Mouse (Mus musculus): ENCODE results near the gene Lcn11. TPM values are rescaled to one million over a fixed set of nuclear protein-coding genes. Genes with fewer than 3 reads are reported as not detected.
"Not testable (repeated sequence)": the region's sequence is repeated elsewhere in the genome, so short reads cannot be mapped to it uniquely, and the experiment has no call there.

Lcn11 gene
- polyA plus RNA-seq, 1 experiment from 2014 or later = not detected

DNA sequence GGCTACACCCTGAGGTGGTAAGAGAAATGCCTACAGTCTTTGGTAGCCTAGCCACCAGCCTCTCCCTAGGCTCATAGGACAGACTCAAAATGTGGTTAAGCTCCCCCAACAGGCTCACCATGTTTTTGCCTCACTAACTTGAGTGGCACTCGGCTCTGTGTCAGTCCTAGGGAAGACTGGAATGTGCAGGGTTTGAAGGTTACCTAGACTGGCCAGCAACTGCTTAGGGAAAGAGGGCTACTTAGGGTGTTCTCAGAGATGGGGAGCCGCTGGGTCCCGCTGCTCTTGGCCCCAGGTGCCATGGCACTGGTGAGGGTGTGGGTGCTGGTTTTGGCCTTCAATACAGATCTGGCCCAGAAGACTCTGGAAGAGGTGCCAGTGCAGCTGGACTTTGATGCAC lies 5.1 kb downstream of the Lcn11 start, which contains the start of gene Gm13539:
TSS of gene Gm13539 (plus strand) at position 301 of the 400 bp plus-strand sequence.
- Histone ChIP-seq H3K9me3 (no peaks in the 10 kb centered on the region), H3K4me1 (replicated peaks) (no peaks in the 10 kb centered on the region), H3K27me3 (replicated peaks) (no peaks in the 10 kb centered on the region), H3K9ac (no peak within 1 kb of the TSS), H3K36me3 (no peaks in the 10 kb centered on the region), H3K4me2 (replicated peaks) (no peak within 1 kb of the TSS), H3K27ac (no peak within 1 kb of the TSS), H3K4me3 (replicated peaks) (no peak within 1 kb of the TSS)
- WGBS = 86% methylated on average over 3 of the region's 3 CpGs
- ATAC-seq = no peak

GRCm38 (mm10) chr2:25785573-25786322 lies 8.9 kb downstream of the Lcn11 start:
- H3K36me3 ChIP-seq = no peaks in the 10 kb centered on the region
- WGBS = 58% methylated on average over 5 of the region's 5 CpGs
- H3K4me3 ChIP-seq (replicated peaks) = no peak overlapping the region
- H3K9ac ChIP-seq = no peak overlapping the region
- H3K4me1 ChIP-seq (replicated peaks) = no peaks in the 10 kb centered on the region
- H3K4me2 ChIP-seq (replicated peaks) = no peak overlapping the region
- H3K9me3 ChIP-seq = no peaks in the 10 kb centered on the region
- no peak overlapping the region for H3K27ac ChIP-seq
- no peak for ATAC-seq
- H3K27me3 ChIP-seq (replicated peaks) = no peaks in the 10 kb centered on the region

DNA sequence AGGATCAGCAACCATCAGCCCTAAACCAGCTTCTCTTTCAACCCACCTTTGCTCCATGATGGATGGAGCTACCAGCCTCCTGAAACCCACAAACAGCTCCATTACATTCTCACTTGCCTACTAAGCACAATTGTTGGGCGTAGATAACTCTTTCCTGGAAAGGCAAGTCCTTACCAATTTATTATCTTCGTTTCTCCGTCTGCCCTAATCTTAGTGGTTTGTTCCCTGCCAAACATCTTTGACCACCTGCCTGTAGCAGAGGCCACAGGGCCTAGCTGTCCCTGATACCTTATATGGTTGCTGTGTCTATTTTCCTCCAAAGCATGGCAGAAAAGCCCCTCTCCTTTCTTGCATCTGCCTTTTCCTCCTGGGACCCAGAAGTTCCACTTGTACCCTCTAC lies 12.3 kb downstream of the Lcn11 start:
- Histone ChIP-seq H3K4me1 (replicated peaks) (no peaks in the 10 kb centered on the region), H3K36me3 (no peaks in the 10 kb centered on the region), H3K4me2 (replicated peaks) (no peak overlapping the region), H3K9ac (no peak overlapping the region), H3K4me3 (replicated peaks) (no peak overlapping the region), H3K9me3 (no peaks in the 10 kb centered on the region), H3K27me3 (replicated peaks) (no peaks in the 10 kb centered on the region), H3K27ac (no peak overlapping the region)
- no peak for ATAC-seq
- WGBS = 80% methylated on average over 3 of the region's 3 CpGs

- no peak for ATAC-seq
- Histone ChIP-seq H3K9ac (no peak overlapping the region), H3K9me3 (no peaks in the 10 kb centered on the region), H3K36me3 (no peaks in the 10 kb centered on the region), H3K4me2 (replicated peaks) (no peak overlapping the region), H3K4me1 (replicated peaks) (no peaks in the 10 kb centered on the region), H3K4me3 (replicated peaks) (no peak overlapping the region), H3K27ac (no peak overlapping the region), H3K27me3 (replicated peaks) (no peaks in the 10 kb centered on the region)
- 11% methylated on average over 2 of the region's 2 CpGs for WGBS
Measured at GRCm38 (mm10) chr2:25797635-25798034, 20.8 kb downstream of the Lcn11 start.

DNA sequence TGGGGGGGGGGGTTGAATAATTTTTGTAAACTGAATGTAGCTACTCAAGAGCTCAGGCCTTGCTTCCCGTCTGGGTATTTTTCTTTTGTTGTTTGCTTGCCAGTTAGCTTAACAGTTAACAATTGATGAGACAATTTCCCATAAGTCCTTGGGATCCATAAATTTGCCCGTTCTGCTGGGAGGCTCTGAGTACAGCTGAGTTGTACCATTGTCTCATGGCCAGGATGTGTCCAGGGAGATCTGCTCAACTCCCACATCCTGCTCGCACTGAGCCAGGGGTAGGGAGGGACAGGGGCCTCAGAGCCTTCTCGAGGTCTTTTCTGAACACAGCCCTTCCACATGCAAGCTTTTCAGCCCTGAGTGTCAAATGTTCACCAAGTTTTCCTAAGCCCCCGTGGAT lies 21.2 kb downstream of the Lcn11 start:
- H3K36me3 ChIP-seq = no peaks in the 10 kb centered on the region
- no peak overlapping the region for H3K27ac ChIP-seq
- H3K4me1 ChIP-seq (replicated peaks) = no peaks in the 10 kb centered on the region
- no peak for ATAC-seq
- H3K9me3 ChIP-seq = no peaks in the 10 kb centered on the region
- H3K4me3 ChIP-seq (replicated peaks) = no peak overlapping the region
- WGBS = 42% methylated on average over 5 of the region's 5 CpGs
- H3K9ac ChIP-seq = no peak overlapping the region
- no peak overlapping the region for H3K4me2 ChIP-seq (replicated peaks)
- no peaks in the 10 kb centered on the region for H3K27me3 ChIP-seq (replicated peaks)

DNA sequence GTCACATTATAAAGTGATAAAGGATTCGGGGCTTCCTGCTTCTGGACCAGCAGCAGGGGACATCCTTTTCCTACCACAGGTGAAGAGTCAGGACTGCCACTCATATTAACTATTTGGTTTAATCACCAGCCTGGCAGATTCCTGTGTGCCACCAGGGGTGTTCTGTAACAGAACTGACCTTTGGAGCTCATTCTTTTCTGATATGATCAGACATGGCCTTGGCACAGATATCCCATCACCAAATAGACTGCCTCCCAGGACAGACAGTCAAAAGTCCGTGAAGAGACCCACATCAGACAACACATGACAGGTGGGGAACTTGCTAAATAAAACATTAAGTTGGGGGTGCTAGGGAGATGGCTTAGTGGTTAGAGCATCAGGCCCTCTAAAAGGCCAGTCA lies 34.9 kb downstream of the Lcn11 start:
- Histone ChIP-seq H3K9ac (no peak overlapping the region), H3K27me3 (replicated peaks) (no peaks in the 10 kb centered on the region), H3K4me2 (replicated peaks) (no peak overlapping the region), H3K36me3 (no peaks in the 10 kb centered on the region), H3K4me1 (replicated peaks) (no peaks in the 10 kb centered on the region), H3K4me3 (replicated peaks) (no peak overlapping the region), H3K27ac (no peak overlapping the region), H3K9me3 (no peaks in the 10 kb centered on the region)
- ATAC-seq = no peak
- WGBS = 79% methylated on average over 2 of the region's 2 CpGs

GRCm38 (mm10) chr2:25813364-25813763 lies 36.5 kb downstream of the Lcn11 start:
- no peak for ATAC-seq
- H3K27me3 ChIP-seq (replicated peaks) = no peaks in the 10 kb centered on the region
- H3K4me3 ChIP-seq (replicated peaks) = no peak overlapping the region
- 84% methylated on average over 5 of the region's 5 CpGs for WGBS
- no peaks in the 10 kb centered on the region for H3K4me1 ChIP-seq (replicated peaks)
- H3K4me2 ChIP-seq (replicated peaks) = no peak overlapping the region
- no peak overlapping the region for H3K27ac ChIP-seq
- H3K9me3 ChIP-seq = no peaks in the 10 kb centered on the region
- no peaks in the 10 kb centered on the region for H3K36me3 ChIP-seq
- H3K9ac ChIP-seq = no peak overlapping the region

DNA sequence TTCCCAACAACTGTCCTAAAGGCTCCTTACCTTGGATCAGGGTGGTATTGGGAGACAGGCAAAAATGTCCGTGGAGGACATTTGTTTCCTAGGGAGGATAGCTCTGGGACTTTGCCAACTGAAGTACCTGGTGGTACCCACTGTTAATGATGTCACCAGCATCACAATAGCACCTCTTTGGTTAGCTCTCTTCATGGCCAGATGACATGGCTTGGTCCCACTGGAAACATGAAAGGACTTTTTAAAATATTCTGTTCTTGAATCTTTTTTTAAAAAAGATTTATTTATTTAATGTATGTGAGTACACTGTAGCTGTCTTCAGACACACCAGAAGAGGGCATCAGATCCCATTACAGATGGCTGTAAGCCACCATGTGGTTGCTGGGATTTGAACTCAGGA lies 38.9 kb downstream of the Lcn11 start, which contains the start of gene Glt6d1:
TSS of gene Glt6d1 (minus strand) at position 101 of the 400 bp plus-strand sequence.
- H3K27me3 ChIP-seq (replicated peaks); H3K4me1 ChIP-seq (replicated peaks); H3K4me3 ChIP-seq (replicated peaks); H3K27ac ChIP-seq; H3K36me3 ChIP-seq; ATAC-seq; H3K4me2 ChIP-seq (replicated peaks); H3K9ac ChIP-seq; H3K9me3 ChIP-seq: not testable (repeated sequence)
- WGBS = 58% methylated on average over 1 of the region's 1 CpGs

GRCm38 (mm10) chr2:25822806-25823205 lies 46.0 kb downstream of the Lcn11 start, which contains the start of gene Lcn9:
Gene Lcn9, plus strand, starts transcription at chr2:25823153.
- Histone ChIP-seq H3K4me2 (replicated peaks) (no peak within 1 kb of the TSS), H3K4me3 (replicated peaks) (no peak within 1 kb of the TSS), H3K27me3 (replicated peaks) (no peaks in the 10 kb centered on the region), H3K36me3 (no peaks in the 10 kb centered on the region), H3K27ac (no peak within 1 kb of the TSS), H3K4me1 (replicated peaks) (no peaks in the 10 kb centered on the region), H3K9me3 (no peaks in the 10 kb centered on the region), H3K9ac (no peak within 1 kb of the TSS)
- WGBS = 77% methylated on average over 1 of the region's 1 CpGs
- ATAC-seq = no peak

DNA sequence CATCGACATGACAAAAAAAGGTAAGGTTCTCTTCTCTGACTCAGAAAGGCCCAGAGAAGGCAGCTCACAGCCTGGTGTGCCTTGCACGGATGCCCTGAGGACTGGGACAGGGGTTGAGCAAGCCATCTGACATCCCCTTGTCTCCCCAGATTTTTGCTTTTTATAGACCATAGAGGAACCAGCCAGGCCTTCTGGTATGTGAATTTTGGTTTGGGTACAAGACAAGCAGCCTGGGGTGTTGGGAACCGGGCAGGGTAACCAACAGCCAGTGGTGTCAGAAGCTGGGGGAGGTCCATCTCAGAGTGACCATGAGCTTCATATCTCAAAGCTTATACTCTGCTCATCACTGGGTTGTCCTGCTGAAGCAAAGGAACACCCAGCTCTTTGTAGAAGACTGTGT lies 47.9 kb downstream of the Lcn11 start:
- no peak for ATAC-seq
- Histone ChIP-seq H3K27ac (no peak overlapping the region), H3K27me3 (replicated peaks) (no peaks in the 10 kb centered on the region), H3K4me3 (replicated peaks) (no peak overlapping the region), H3K4me2 (replicated peaks) (no peak overlapping the region), H3K36me3 (no peaks in the 10 kb centered on the region), H3K9ac (no peak overlapping the region), H3K4me1 (replicated peaks) (no peaks in the 10 kb centered on the region), H3K9me3 (no peaks in the 10 kb centered on the region)
- WGBS = 87% methylated on average over 3 of the region's 3 CpGs

DNA sequence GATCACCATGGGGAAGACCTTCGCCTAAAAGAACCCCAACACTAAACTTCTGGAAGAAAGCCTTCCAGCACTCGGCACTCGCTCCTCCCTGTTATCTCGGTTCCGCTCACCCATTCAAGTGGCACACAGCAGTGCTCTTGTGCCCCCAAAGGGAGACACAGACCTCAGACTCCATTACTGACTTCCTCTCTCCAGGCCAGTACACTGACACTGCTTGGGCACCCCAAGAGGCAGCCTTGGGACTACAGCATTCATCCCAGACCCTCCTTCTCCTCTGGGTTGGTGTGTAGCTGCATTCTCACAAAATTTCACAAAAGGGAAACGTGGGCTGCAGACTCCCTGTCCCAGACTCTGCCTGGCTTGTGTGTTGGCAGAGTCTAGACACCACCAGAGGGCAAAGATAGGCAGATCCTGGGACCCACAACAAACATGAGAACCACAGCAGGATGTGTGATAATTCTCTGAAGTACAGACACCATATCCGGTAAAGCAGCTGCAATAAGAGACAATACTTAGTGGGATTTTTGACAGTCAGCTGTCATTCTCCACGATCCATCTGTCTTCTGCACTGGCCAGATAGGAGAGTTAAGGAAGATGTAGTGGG lies 51.6 kb downstream of the Lcn11 start:
- H3K9me3 ChIP-seq = no peaks in the 10 kb centered on the region
- H3K4me2 ChIP-seq (replicated peaks) = no peak overlapping the region
- H3K36me3 ChIP-seq = no peaks in the 10 kb centered on the region
- ATAC-seq = no peak
- H3K4me3 ChIP-seq (replicated peaks) = no peak overlapping the region
- no peaks in the 10 kb centered on the region for H3K4me1 ChIP-seq (replicated peaks)
- H3K27me3 ChIP-seq (replicated peaks) = no peaks in the 10 kb centered on the region
- 76% methylated on average over 8 of the region's 8 CpGs for WGBS
- no peak overlapping the region for H3K27ac ChIP-seq
- no peak overlapping the region for H3K9ac ChIP-seq
